Mouse (Mus musculus) E14TG2a.4 (cell line): Measurements from ENCODE around the gene Spata16.

Source experiments
- CTCF ChIP-seq: conservative IDR thresholded peaks from 2 replicates; pipeline ENCODE4 v1.5.1; 2014; ENCODE audit warnings: low read length
- NANOG ChIP-seq: IDR thresholded peaks from 2 replicates; pipeline ENCODE4 v1.6.1; 2014; ENCODE audit warnings: borderline replicate concordance, low read length, mixed read lengths

DNA sequence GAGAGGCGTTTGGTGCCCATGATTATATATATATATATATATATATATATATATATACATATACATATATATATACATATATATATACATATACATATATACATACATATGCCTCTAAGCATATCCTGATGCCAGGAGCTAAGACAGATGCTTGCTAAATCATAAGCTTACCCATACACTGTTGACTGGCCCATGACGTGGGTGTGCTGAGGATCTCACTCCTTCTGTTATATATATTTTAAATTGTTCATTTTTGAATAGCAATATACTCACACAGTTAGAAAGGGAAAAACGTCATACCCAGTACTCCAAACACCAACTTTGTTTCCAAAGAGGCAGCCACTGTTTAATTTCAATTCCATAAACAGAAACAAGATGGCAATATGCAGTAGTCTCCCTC is 48.4 kb downstream of the Spata16 start:
- no peak for TF ChIP-seq CTCF
- no peak for TF ChIP-seq NANOG
